Mouse (Mus musculus): ENCODE data around the gene Gm14496. TPM values are rescaled to one million over a fixed set of nuclear protein-coding genes. Genes with fewer than 3 reads are reported as not detected.
A peak's percentile ranks its signal among the peaks of the same experiment; 100 is the strongest.
"Not testable (repeated sequence)": the region's sequence is repeated elsewhere in the genome, so short reads cannot be mapped to it uniquely, and the experiment has no call there.

The Gm14496 gene
- not detected in 2 replicates for polyA plus RNA-seq (2016; fragmentation: Nextera tagmentation; extraction: Ambion mirVana)

GRCm38 (mm10) chr2:181990829-181991228 is at the start of gene Gm14496:
Gene Gm14496, plus strand, starts transcription at chr2:181991129.
- Histone ChIP-seq H3K9ac (no peak within 1 kb of the TSS), H3K36me3 (no peaks in the 10 kb centered on the region), H3K4me3 (no peak within 1 kb of the TSS), H3K27ac (ENCODE audit: poor library complexity, severe bottlenecking) (no peak within 1 kb of the TSS), H3K4me2 (no peak within 1 kb of the TSS), H3K27me3 (replicated peaks) (no peaks in the 10 kb centered on the region), H3K4me1 (replicated peaks) (no peaks in the 10 kb centered on the region), H3K9me3 (replicated peaks) (no peaks in the 10 kb centered on the region)
- no peak for ATAC-seq (ENCODE audit: insufficient number of reproducible peaks, low FRiP score)
- 61% methylated on average over 3 of the region's 3 CpGs for WGBS

GRCm38 (mm10) chr2:181952747-181953680 is 37.9 kb upstream of the Gm14496 start:
- 20% methylated on average over 21 of the region's 21 CpGs for WGBS

GRCm38 (mm10) chr2:181968395-181968794 is 22.5 kb upstream of the Gm14496 start:
- Histone ChIP-seq H3K9ac (no peak overlapping the region), H3K4me3 (no peak overlapping the region), H3K9me3 (replicated peaks) (no peaks in the 10 kb centered on the region), H3K4me1 (replicated peaks) (no peaks in the 10 kb centered on the region), H3K36me3 (no peaks in the 10 kb centered on the region), H3K27ac (ENCODE audit: poor library complexity, severe bottlenecking) (no peak overlapping the region), H3K27me3 (replicated peaks) (no peaks in the 10 kb centered on the region), H3K4me2 (no peak overlapping the region)
- 66% methylated on average over 7 of the region's 7 CpGs for WGBS
- ATAC-seq (ENCODE audit: insufficient number of reproducible peaks, low FRiP score): no peak

More at GRCm38 (mm10) chr2:181952747-181953680, 37.9 kb upstream of the Gm14496 start:
- not testable (repeated sequence) for ATAC-seq (ENCODE audit: insufficient number of reproducible peaks, low FRiP score); H3K27me3 ChIP-seq (replicated peaks); H3K4me1 ChIP-seq (replicated peaks); H3K27ac ChIP-seq (ENCODE audit: poor library complexity, severe bottlenecking); H3K9ac ChIP-seq; H3K36me3 ChIP-seq; H3K9me3 ChIP-seq (replicated peaks)
- peak overlapping the region; percentile 59 for H3K4me2 ChIP-seq
- 0 out of 2 replicates have a peak overlapping the region, but pooled peaks have one; percentile 8 for H3K4me3 ChIP-seq

- Histone ChIP-seq H3K27ac (ENCODE audit: poor library complexity, severe bottlenecking) (no peak overlapping the region), H3K36me3 (no peaks in the 10 kb centered on the region), H3K9me3 (replicated peaks) (no peaks in the 10 kb centered on the region), H3K27me3 (replicated peaks) (no peaks in the 10 kb centered on the region), H3K4me2 (no peak overlapping the region), H3K4me1 (replicated peaks) (no peaks in the 10 kb centered on the region), H3K4me3 (no peak overlapping the region), H3K9ac (no peak overlapping the region)
- ATAC-seq (ENCODE audit: insufficient number of reproducible peaks, low FRiP score): no peak
- WGBS: 98% methylated on average over 2 of the region's 2 CpGs
Measured at GRCm38 (mm10) chr2:181969187-181969586, 21.7 kb upstream of the Gm14496 start.

GRCm38 (mm10) chr2:181981969-181982368 is 9.0 kb upstream of the Gm14496 start:
- not testable (repeated sequence) for H3K36me3 ChIP-seq; H3K9me3 ChIP-seq (replicated peaks); H3K27me3 ChIP-seq (replicated peaks); H3K27ac ChIP-seq (ENCODE audit: poor library complexity, severe bottlenecking); ATAC-seq (ENCODE audit: insufficient number of reproducible peaks, low FRiP score); H3K4me2 ChIP-seq; H3K4me3 ChIP-seq; H3K4me1 ChIP-seq (replicated peaks); H3K9ac ChIP-seq
- WGBS: 63% methylated on average over 7 of the region's 7 CpGs

Other genes starting within 250 kb of the Gm14496 start
- 0.06 TPM in 1 of 2 replicates, not detected in the other for gene Myt1, start 227.8 kb upstream of the Gm14496 start, polyA plus RNA-seq (2016; fragmentation: Nextera tagmentation; extraction: Ambion mirVana)
- 32.1 and 32.9 TPM in 2 replicates for gene Pcmtd2, start 153.3 kb upstream of the Gm14496 start, polyA plus RNA-seq (2016; fragmentation: Nextera tagmentation; extraction: Ambion mirVana)
- gene Polr3k, start 126.8 kb upstream of the Gm14496 start, polyA plus RNA-seq (2016; fragmentation: Nextera tagmentation; extraction: Ambion mirVana): 52.3 and 53.3 TPM in 2 replicates